Mouse (Mus musculus): ENCODE measurements at regions not wholly inside any gene's neighbourhood (a gene's known extent, or its start where the extent isn't known, plus 50 kb on each side); places are given as distances from the start of the nearest gene placed in this dataset.
"Not testable (repeated sequence)": the region's sequence is repeated elsewhere in the genome, so short reads cannot be mapped to it uniquely, and the experiment has no call there.

- H3K9ac ChIP-seq, result no peak overlapping the region
- H3K4me1 ChIP-seq (replicated peaks), result 0 out of 2 replicates have a peak, but pooled peaks cover 3% of the 10 kb centered on the region
- no peaks in the 10 kb centered on the region for H3K27me3 ChIP-seq (replicated peaks)
- no peaks in the 10 kb centered on the region for H3K36me3 ChIP-seq
- H3K27ac ChIP-seq (ENCODE audit: poor library complexity, severe bottlenecking), result no peak overlapping the region
- WGBS, result 86% methylated on average over 5 of the region's 5 CpGs
- no peak for ATAC-seq (ENCODE audit: insufficient number of reproducible peaks, low FRiP score)
- H3K4me2 ChIP-seq, result no peak overlapping the region
- 0 out of 2 replicates have a peak, but pooled peaks cover 2% of the 10 kb centered on the region for H3K9me3 ChIP-seq (replicated peaks)
- H3K4me3 ChIP-seq, result no peak overlapping the region
These were observed 56.6 kb upstream of the Cdyl start for GRCm38 (mm10) chr13:35603080-35603479.

DNA sequence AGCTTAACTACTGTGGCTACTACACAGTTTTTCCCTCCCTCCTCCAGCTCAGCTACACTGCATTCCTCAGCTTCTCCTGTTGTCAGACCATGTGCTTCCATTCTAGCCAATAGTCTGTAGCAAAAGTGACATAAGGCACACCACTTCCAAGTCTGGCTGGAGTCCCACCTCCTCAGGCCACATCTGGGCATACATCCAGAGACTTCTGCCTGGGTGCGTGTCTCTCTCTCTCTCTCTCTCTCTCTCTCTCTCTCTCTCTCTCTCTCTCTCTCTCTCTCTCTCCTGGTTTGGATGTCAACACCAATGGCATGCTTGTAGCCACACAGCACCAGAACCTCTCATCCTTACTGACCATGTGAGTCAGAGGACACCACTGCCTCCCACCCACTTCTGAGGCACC, 55.6 kb upstream of the Cdyl start:
- no peak overlapping the region for H3K27ac ChIP-seq (ENCODE audit: poor library complexity, severe bottlenecking)
- H3K4me1 ChIP-seq (replicated peaks), result 0 out of 2 replicates have a peak, but pooled peaks cover 3% of the 10 kb centered on the region
- 0 out of 2 replicates have a peak, but pooled peaks cover 2% of the 10 kb centered on the region for H3K9me3 ChIP-seq (replicated peaks)
- ATAC-seq (ENCODE audit: insufficient number of reproducible peaks, low FRiP score), result peak; percentile 51; the same call in 1 of the 2 replicates
- 44% methylated on average over 1 of the region's 1 CpGs for WGBS
- no peaks in the 10 kb centered on the region for H3K27me3 ChIP-seq (replicated peaks)
- no peak overlapping the region for H3K4me3 ChIP-seq
- H3K4me2 ChIP-seq, result no peak overlapping the region
- H3K36me3 ChIP-seq, result no peaks in the 10 kb centered on the region
- no peak overlapping the region for H3K9ac ChIP-seq

DNA sequence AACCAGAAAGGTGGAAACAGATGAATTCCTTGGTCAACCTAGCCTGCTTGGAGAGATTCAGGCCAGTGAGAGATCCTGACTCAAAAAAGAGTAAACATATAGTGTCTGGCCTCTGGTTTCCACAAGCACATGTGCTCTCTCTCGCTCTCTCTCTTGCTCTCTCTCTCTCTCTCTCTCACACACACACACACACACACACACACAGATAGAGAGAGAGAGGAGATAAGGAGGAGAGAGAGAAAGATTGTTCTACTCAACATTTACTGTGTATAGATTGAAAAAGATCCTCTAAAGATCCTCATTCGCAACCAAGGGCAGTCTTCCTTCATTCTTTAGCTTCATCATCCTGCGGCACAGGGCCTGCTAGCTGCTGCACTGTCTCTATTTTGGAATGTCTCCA, 54.9 kb upstream of the Cdyl start:
- 90% methylated on average over 3 of the region's 3 CpGs for WGBS
- H3K27ac ChIP-seq (ENCODE audit: poor library complexity, severe bottlenecking), result no peak overlapping the region
- no peak overlapping the region for H3K4me3 ChIP-seq
- no peaks in the 10 kb centered on the region for H3K36me3 ChIP-seq
- H3K27me3 ChIP-seq (replicated peaks), result no peaks in the 10 kb centered on the region
- no peak overlapping the region for H3K9ac ChIP-seq
- H3K4me2 ChIP-seq, result no peak overlapping the region
- no peak for ATAC-seq (ENCODE audit: insufficient number of reproducible peaks, low FRiP score)
- H3K4me1 ChIP-seq (replicated peaks), result 0 out of 2 replicates have a peak, but pooled peaks cover 3% of the 10 kb centered on the region
- H3K9me3 ChIP-seq (replicated peaks), result 0 out of 2 replicates have a peak, but pooled peaks cover 2% of the 10 kb centered on the region

GRCm38 (mm10) chr13:35606857-35607561, 52.6 kb upstream of the Cdyl start:
- 68% methylated on average over 5 of the region's 5 CpGs for WGBS
- not testable (repeated sequence) for H3K4me2 ChIP-seq; H3K27ac ChIP-seq (ENCODE audit: poor library complexity, severe bottlenecking); H3K4me1 ChIP-seq (replicated peaks); H3K9me3 ChIP-seq (replicated peaks); ATAC-seq (ENCODE audit: insufficient number of reproducible peaks, low FRiP score); H3K36me3 ChIP-seq; H3K27me3 ChIP-seq (replicated peaks); H3K4me3 ChIP-seq; H3K9ac ChIP-seq

- ATAC-seq (ENCODE audit: insufficient number of reproducible peaks, low FRiP score), result no peak
These were observed 51.9 kb upstream of the Cdyl start for GRCm38 (mm10) chr13:35607710-35608109.

More at GRCm38 (mm10) chr13:35607710-35608109, 51.9 kb upstream of the Cdyl start:
- Histone ChIP-seq H3K36me3 (no peaks in the 10 kb centered on the region), H3K27ac (ENCODE audit: poor library complexity, severe bottlenecking) (no peak overlapping the region), H3K9ac (no peak overlapping the region), H3K4me1 (replicated peaks) (0 out of 2 replicates have a peak, but pooled peaks cover 3% of the 10 kb centered on the region), H3K4me3 (no peak overlapping the region), H3K9me3 (replicated peaks) (no peaks in the 10 kb centered on the region), H3K27me3 (replicated peaks) (no peaks in the 10 kb centered on the region), H3K4me2 (no peak overlapping the region)
- WGBS, result 90% methylated on average over 2 of the region's 2 CpGs

All from heart, embryonic 12.5 days (tissue).